Mouse (Mus musculus) frontal cortex, postnatal 14 days (tissue): Measurements from ENCODE around the gene Hspa2.
"Not testable (repeated sequence)": the region's sequence is repeated elsewhere in the genome, so short reads cannot be mapped to it uniquely, and the experiment has no call there.

Source experiments
- DNase-seq, 2 experiments: peaks; one replicate each; pipeline ENCODE4 v3.0.0; 2022; ENCODE audit warnings: low spot score in 2 of 2

The Hspa2 gene

DNA sequence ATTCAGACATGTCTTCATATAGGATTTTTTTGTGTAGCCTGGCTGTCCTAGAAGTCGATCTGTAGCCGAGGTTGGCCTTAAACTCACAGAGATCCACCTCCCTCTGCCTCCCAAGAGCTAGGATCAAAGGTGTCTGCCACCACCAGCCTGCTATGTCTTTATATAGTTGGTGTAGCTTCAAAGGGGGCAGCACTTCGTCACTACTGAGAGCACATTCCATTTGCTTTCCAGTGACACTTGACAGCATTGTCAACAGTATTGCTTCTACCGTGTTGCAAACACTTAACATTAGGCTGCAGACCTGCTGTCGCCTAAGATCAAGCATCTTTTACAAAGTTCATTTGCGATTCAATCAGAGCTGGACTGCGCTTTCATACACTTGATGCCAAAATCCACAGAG is 30.1 kb downstream of the Hspa2 start:
- no peak for DNase-seq

DNA sequence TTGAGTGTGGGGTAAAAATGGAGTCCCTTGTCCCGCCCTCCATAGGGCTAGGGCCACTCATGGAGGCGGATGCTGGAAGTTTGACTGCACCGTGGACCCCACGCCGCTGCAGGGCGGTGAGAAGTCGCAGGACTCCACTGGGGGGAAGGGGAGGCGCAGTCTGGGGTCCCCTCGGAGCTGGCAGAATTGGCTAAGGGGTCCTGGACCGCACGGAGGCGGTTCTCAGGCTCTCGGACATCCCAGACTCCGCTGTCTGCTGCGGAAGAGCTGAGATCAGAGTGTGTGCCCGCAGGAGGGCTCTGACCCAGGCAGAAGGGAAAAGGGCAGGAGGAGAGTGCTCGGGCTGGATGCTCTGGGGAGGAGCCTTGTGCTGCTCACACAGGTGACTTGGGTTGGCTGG is 31.1 kb downstream of the Hspa2 start:
- no peak for DNase-seq

- no peak for DNase-seq
Observed at GRCm38 (mm10) chr12:76435549-76435948, 31.6 kb downstream of the Hspa2 start.

DNA sequence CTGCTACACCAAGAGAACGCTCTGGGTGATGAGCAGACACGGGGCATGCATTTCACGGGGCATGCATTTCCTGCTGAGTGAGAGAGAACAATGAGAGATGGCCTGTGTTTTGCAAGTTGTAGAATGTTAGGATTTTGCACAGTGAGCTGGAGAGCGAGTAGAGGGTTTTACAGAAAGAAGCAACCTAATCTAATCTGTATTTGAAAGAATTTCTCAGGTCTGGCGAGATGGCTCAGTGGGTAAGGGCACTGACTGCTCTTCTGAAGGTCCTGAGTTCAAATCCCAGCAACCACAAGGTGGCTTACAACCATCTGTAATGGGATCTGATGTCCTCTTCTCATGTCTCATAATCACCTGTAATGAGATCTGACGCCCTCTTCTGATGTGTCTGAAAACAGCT is 39.5 kb downstream of the Hspa2 start:
- DNase-seq = not testable (repeated sequence)

DNA sequence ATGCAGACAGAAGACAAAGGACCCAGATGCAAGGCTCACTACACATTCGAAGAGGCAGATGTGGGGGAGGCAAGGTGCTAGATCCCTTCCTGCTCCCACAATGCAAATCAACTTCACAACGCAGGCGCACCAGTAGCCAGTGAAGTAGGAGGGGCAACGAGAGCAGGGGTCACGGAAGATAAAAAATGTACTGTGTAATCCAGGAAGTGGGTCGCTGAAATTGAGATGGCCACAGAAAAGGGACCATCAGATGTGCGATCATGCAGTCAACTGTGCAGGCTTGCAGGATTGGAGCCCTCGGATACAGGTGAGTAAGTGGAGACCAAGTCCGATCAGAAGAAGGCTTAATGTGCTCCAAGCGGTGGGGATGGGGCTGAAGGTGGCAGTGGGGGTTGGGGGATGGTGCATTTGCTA is 40.4 kb downstream of the Hspa2 start:
- no peak for DNase-seq

- no peak for DNase-seq
Observed at GRCm38 (mm10) chr12:76444862-76445261, 40.9 kb downstream of the Hspa2 start.

- no peak for DNase-seq
Observed at GRCm38 (mm10) chr12:76446201-76446600, 42.2 kb downstream of the Hspa2 start.

- no peak for DNase-seq
Observed at GRCm38 (mm10) chr12:76448127-76448526, 44.2 kb downstream of the Hspa2 start.

DNA sequence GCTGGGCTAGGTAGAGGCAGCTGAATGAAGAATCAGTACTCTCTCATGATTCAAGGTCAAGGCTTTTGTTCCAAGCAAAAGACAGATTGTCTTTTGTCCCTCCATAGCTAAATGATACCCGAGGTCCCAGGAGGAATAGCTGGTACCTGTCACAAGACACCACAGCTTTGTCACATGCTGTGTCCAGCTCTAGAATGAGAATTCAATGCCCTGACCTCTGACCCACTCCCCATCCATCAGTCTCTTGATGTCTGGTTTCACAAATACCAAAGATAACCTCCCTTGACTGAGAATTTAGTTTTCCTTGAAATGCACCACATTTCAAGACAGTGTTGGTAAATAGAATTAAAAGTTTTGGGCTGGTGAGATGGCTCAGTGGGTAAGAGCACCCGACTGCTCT is 48.2 kb downstream of the Hspa2 start:
- DNase-seq = no peak
